Mouse (Mus musculus) MN1 (cell line): ENCODE data around the gene Amh.

Source experiments
- DNase-seq: peaks from one replicate; pipeline ENCODE4 v3.0.0-alpha.2; 2016; ENCODE audit warnings: low spot score

Amh gene

DNA sequence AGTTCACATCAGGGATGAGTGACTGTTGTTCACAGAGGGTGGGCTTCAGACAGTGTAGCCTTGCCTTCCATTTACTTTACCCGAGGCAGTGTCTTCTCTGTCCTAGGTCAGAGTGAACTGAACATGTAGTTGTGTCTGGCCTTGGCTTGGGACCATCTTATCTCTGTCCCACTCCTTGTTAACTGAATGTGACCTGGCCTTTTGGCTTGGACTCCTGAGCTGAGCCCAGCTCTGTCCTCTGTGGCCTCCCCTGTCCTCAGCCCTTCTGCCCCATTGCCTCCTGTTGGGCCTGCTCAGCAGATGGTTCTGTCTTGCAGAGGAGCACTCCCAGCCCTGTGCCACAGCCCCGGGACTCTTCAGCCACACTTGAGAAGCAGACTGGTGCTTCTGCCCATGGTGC lies 17.5 kb upstream of the Amh start:
- no peak for DNase-seq

GRCm38 (mm10) chr10:80790761-80791404 lies 14.2 kb upstream of the Amh start:
- DNase-seq: no peak

GRCm38 (mm10) chr10:80791476-80792174 lies 13.4 kb upstream of the Amh start:
- no peak for DNase-seq

DNA sequence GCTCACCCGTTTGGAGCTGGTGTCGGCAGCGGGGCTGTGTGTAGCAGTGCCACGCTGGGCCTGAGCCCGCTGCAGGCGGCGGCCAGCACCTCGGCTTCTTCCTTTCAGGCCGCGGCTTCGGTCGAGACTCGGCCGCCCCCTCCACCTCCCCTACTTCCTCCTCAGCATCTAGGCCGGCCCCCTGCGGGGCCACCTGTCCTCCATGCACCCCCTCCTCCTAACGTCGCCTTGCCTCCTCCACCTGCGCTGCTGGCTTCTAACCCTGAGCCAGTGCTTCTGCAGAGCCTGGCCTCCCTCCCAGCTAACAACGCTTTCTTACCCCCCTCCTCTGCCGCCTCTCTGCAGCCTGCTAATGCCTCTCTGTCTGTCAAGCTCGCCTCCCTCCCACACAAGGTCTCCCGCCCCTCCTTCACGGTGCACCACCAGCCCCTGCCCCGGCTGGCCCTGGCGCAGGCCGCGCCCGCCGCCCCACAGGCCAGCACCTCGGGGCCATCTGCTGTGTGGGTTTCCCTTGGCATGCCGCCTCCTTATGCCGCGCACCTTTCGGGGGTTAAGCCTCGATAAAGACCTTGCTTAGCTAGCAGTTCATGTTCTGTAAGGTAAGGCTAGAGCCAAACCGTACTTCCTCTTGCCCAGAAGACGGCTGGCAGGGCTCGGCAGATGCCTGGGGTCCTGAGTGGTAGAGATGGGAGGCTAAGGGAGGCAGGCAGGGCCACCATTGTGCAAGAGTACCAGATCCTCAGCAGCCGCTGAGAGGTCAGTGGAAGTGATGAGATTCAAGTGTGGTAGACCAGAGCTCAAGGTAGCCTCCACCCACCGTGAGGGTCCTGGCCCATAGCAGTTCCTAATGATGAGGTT lies 12.6 kb upstream of the Amh start:
- DNase-seq: peak; percentile 74

DNA sequence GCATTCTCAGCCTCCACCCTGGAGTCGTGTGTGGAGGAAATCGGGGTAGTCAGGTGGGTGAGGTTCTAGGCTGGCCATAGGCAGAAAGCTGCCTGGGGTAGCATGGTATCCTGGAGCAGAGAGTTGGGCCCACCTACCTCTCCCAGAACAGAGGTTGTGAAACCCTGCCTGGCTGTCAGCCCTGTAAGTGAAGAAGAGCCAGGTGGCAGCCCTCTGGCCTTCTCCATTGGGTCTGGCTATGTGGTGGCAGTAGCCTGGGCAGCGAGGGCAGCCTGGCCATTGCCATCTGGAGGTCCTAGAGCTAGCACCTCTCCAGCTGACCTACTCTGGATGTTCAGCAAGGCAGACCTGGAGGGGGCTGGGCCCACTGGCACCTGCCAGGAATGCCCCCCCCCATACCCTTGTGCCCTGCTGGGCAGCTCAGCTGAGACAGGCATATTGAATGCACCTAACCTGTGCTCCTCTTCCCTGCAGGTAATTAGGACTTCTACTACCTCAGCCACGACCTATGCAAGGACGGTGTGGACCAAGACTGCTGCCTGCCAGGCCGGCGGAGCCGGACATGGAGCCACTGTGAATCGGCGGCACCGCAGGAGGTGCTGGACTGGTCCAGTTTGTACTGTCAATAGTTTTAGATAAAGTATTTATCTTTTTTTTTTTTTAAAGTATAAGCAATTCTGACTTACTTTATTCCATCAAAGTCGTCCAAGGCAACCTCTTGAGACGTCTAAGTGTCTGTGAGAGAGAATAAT lies 11.8 kb upstream of the Amh start:
- peak; percentile 61 for DNase-seq

- DNase-seq: no peak
Measured at GRCm38 (mm10) chr10:80793803-80794202, 11.2 kb upstream of the Amh start.

GRCm38 (mm10) chr10:80794750-80795149 lies 10.3 kb upstream of the Amh start:
- DNase-seq: no peak

DNA sequence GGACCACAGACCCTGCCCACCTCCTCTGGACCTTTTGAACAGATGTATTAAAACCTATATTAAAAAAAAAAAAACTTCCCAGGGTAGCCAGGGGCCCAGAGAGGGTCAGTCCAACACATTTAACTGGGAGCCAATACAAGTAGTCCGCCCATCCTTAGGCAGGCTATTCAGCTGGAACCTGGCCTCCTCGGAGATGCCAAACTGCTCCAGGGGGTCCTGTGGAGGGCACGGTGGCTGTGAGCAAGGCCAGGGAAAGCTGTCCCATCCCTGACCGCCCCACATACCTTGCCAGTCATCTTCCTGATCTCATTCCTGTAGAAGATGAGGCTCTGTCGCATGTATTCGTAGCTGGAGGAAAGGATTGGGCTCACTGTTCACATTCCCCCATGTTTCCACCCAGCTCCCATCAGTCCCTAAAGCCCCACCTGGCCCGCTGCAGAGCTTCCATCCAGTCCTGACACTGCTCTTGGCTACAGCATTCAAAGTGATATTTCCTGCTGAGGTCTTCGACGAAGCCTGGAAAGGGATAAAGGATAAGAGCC lies 8.7 kb upstream of the Amh start:
- DNase-seq: peak; percentile 23

GRCm38 (mm10) chr10:80797186-80798149 lies 7.6 kb upstream of the Amh start:
- DNase-seq: no peak

- DNase-seq: peak; percentile 98
Measured at GRCm38 (mm10) chr10:80798150-80799006, 6.7 kb upstream of the Amh start, which contains the start of the genes Sf3a2 and Plekhj1. Sf3a2 (plus strand) TSS chr10:80798198. Plekhj1 (minus strand) TSS chr10:80798626.

DNA sequence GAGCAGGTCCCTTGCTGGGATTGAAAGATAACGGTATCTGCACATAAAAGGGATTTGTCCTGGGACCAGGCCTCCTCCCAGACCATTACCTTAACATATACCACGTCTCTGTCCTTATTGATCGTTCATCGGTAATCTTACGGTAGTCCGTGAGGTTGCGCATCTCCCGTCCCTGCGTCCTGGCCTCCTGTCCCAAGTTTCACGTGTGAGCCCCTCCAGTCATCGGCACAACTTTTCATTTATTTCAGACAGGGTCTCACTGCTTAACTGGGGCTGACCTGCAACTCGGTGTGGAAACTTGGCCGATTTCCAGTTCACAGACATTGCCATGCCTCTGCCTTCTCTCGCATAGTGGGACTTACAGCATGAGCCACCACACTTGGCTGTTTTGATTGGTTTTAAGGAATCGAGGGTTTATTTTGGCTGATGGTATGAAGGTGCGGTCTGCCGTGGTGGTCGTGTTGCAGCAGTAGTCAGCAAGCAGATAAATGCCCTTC lies 5.9 kb upstream of the Amh start:
- DNase-seq: peak; percentile 56

- no peak for DNase-seq
Measured at GRCm38 (mm10) chr10:80802204-80802912, 2.7 kb upstream of the Amh start.

DNA sequence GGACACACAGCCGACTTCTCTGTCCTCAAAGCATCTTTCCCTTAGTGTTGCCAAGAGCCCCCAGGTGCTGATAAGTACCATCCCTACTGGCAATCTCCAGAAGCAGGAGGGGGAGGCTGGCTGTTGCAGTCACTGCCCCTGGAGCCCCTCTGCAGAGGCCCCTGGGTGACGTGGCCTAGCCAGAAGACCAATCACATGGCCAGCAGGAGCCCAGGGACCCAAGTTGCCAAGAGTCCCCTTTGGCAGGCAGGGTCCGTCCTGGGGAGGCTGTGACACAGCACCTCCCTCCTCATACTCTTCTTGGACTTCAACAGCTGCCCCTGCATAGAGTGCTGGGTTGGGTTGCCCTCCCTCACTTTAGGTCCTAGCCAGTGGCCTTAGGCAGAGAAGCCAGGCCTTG lies 2.0 kb upstream of the Amh start:
- DNase-seq: no peak

DNA sequence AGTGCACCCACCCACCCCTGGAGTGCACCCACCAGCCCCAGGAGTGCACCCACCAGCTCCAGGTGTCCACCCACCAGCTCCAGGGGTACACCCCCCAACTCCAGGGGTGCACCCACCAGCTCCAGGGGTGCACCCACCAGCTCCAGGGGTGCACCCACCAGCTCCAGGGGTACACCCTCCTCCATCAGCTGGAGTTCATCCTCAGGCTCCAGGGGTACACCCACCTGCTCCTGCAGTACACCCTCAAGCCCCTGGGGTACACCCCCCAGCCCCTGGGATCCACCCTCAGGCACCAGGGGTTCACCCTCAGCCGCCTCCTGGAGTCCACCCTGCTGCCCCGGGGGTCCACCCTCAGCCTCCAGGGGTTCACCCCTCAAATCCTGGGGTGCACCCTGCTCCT lies 703 bp upstream of the Amh start:
- DNase-seq: no peak

- no peak for DNase-seq
Measured at GRCm38 (mm10) chr10:80805322-80805721, 279 bp downstream of the Amh start.

DNA sequence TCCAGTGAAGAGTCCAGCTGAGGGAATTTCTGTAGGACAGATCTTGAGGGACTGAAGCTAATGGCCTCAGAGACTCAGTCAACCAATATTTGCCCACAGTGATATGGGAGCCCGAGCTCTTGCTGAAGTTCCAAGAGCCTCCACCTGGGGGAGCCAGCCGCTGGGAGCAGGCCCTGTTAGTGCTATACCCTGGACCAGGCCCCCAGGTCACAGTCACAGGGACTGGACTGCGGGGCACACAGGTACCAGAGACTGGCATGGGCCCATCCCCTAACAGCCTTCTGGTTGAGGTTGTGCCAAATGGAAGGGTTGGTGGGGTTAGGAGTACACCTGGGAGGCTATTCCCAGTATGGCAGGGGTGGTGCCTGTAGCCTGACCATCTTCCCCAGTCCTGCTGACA lies 882 bp downstream of the Amh start:
- peak; percentile 75 for DNase-seq

DNA sequence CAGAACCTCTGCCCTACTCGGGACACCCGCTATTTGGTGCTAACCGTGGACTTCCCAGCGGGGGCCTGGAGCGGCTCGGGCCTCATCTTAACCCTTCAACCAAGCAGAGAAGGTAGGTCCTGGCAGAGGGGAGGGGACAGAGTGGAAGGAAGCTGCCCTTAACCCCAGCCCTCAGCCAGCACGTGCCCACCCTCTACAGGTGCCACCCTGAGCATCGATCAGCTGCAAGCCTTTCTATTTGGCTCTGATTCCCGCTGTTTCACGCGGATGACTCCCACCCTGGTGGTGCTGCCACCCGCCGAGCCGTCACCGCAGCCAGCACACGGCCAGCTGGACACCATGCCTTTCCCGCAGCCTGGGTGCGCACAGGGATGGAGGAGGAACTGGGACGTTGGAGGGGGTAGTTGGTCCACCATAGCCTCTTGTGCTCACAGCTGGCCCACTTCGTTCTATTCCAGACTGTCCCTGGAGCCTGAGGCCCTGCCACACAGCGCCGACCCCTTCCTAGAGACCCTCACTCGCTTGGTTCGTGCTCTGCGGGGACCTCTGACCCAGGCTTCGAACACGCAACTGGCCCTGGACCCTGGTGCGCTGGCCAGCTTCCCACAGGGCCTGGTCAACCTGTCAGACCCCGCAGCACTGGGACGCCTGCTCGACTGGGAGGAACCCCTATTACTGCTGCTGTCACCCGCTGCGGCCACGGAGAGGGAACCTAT lies 1.5 kb downstream of the Amh start:
- DNase-seq: no peak

DNA sequence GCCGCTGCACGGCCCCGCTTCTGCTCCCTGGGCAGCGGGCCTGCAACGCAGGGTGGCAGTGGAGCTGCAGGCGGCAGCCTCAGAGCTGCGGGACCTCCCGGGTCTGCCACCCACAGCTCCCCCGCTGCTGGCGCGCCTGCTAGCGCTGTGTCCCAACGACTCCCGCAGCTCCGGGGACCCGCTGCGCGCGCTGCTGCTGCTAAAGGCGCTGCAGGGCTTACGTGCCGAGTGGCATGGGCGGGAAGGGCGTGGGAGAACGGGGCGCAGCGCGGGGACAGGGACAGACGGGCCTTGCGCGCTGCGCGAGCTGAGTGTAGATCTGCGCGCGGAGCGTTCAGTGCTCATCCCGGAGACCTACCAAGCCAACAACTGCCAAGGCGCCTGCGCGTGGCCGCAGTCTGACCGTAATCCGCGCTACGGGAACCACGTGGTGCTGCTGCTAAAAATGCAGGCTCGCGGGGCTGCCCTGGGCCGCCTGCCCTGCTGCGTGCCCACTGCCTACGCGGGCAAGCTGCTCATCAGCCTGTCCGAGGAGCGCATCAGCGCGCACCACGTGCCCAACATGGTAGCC lies 2.1 kb downstream of the Amh start:
- peak; percentile 43 for DNase-seq
